Mouse (Mus musculus) A20 (cell line): ENCODE measurements around the gene Syt2.

Experiments
- DNase-seq: peaks from one replicate; pipeline ENCODE4 v3.0.0-alpha.2; 2011; ENCODE audit warnings: low read depth, low spot score

Syt2 gene

GRCm38 (mm10) chr1:134772821-134773220 lies 126.3 kb downstream of the Syt2 start:
- DNase-seq, result no peak

- no peak for DNase-seq
Measured at GRCm38 (mm10) chr1:134773256-134773655, 126.8 kb downstream of the Syt2 start.

GRCm38 (mm10) chr1:134774247-134774646 lies 127.8 kb downstream of the Syt2 start:
- no peak for DNase-seq

- no peak for DNase-seq
Measured at GRCm38 (mm10) chr1:134774728-134775287, 128.3 kb downstream of the Syt2 start.

GRCm38 (mm10) chr1:134775631-134776030 lies 129.2 kb downstream of the Syt2 start:
- DNase-seq, result no peak

GRCm38 (mm10) chr1:134777201-134777885 lies 130.9 kb downstream of the Syt2 start:
- DNase-seq, result no peak

GRCm38 (mm10) chr1:134777936-134778548 lies 131.6 kb downstream of the Syt2 start:
- no peak for DNase-seq

GRCm38 (mm10) chr1:134782797-134783196 lies 136.3 kb downstream of the Syt2 start:
- no peak for DNase-seq

- DNase-seq, result no peak
Measured at GRCm38 (mm10) chr1:134783958-134784357, 137.5 kb downstream of the Syt2 start.

- DNase-seq, result no peak
Measured at GRCm38 (mm10) chr1:134784481-134784880, 138.0 kb downstream of the Syt2 start.

GRCm38 (mm10) chr1:134784911-134785310 lies 138.4 kb downstream of the Syt2 start:
- no peak for DNase-seq

- no peak for DNase-seq
Measured at GRCm38 (mm10) chr1:134788096-134788495, 141.6 kb downstream of the Syt2 start.

GRCm38 (mm10) chr1:134790716-134791439 lies 144.4 kb downstream of the Syt2 start:
- no peak for DNase-seq

GRCm38 (mm10) chr1:134791456-134791855 lies 145.0 kb downstream of the Syt2 start:
- no peak for DNase-seq

GRCm38 (mm10) chr1:134796076-134796475 lies 149.6 kb downstream of the Syt2 start:
- DNase-seq, result no peak

- DNase-seq, result no peak
Measured at GRCm38 (mm10) chr1:134796536-134796935, 150.1 kb downstream of the Syt2 start.

- no peak for DNase-seq
Measured at GRCm38 (mm10) chr1:134801758-134802157, 155.3 kb downstream of the Syt2 start.

GRCm38 (mm10) chr1:134803286-134804117 lies 157.0 kb downstream of the Syt2 start:
- no peak for DNase-seq

GRCm38 (mm10) chr1:134804373-134804772 lies 157.9 kb downstream of the Syt2 start:
- DNase-seq, result no peak

GRCm38 (mm10) chr1:134805471-134805870 lies 159.0 kb downstream of the Syt2 start:
- no peak for DNase-seq
